Mouse (Mus musculus) left cerebral cortex, adult 11 months (tissue): ENCODE results near the gene Diaph2.
"Not testable (repeated sequence)": the region's sequence is repeated elsewhere in the genome, so short reads cannot be mapped to it uniquely, and the experiment has no call there.

ENCODE experiments used
- DNase-seq: peaks from one replicate; pipeline ENCODE4 v3.0.0; 2022; ENCODE audit warnings: low spot score

Gene Diaph2

DNA sequence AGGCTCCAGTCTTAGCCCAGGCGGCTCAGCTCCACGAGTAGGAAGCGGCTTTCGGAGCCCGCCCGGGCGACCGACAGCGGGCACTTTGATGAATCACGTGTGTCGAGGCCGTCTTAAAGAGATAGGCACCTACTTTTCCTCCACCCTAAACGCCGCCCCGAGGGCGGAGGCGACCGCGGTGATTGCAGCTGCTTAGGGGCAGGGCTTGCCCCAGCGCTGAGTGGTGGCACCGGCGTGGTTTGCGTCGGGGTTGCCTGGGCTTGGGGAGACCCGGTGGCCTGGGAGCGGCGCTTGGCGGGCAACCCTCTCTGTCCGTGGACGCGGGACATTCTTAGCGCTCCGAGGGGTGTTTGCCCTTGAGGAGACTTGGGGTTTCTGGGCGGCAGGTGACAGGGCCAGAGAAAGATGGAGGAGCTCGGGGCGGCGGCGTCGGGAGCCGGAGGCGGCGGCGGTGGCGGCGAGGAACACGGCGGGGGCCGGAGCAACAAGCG, at the start of gene Diaph2:
Gene Diaph2 (plus strand): TSS at position 172 of the 491 bp plus-strand sequence.
- DNase-seq = peak; percentile 55

GRCm38 (mm10) chrX:129701634-129702312, 47.8 kb upstream of the Diaph2 start:
- no peak for DNase-seq

- DNase-seq = no peak
These were observed 39.9 kb upstream of the Diaph2 start for GRCm38 (mm10) chrX:129709656-129710055.

DNA sequence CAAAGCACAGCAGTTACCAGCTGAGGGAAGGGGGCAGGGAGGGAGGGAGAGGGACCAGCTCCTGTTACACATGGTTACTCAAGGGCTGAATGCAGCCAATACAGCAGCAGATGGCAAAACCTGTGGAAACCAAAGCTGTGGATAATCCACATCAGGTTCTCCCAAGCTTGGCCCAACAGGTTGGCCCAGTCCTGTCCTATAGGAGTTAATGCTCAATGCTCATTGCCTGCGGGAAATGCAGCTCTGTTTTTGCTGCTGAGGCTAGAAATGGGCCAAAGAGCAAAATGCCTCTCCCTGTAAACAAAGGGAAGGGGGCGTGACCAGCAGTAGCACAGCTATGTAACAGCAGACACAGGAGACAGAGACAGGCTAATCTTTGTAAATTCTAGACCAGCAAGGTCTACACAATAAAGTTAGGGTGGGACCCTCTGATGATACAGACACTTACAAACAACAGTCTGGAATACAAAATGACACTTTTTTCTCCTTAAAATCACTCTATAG, 20.8 kb upstream of the Diaph2 start:
- DNase-seq = no peak

- DNase-seq = no peak
These were observed 13.0 kb upstream of the Diaph2 start for GRCm38 (mm10) chrX:129736562-129736961.

DNA sequence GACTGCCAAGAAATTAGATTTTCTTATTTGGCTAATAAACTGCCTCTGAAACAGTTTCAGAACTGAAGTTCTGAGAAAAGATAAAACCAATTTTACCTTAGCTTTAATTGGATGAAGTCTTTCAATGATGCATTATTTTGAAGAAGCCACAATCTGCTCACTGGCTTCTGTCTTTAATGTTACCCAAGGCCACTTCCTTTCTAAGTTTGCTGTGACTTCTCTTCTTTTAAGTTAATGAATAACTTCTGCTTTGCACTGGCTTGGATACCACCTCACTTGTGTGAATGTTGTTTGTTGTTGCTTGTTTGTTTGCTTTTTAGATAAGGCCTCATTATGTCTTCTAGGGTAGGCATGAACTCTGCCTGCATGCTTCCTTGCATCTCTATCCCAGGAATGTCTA, 10.3 kb upstream of the Diaph2 start:
- no peak for DNase-seq

DNA sequence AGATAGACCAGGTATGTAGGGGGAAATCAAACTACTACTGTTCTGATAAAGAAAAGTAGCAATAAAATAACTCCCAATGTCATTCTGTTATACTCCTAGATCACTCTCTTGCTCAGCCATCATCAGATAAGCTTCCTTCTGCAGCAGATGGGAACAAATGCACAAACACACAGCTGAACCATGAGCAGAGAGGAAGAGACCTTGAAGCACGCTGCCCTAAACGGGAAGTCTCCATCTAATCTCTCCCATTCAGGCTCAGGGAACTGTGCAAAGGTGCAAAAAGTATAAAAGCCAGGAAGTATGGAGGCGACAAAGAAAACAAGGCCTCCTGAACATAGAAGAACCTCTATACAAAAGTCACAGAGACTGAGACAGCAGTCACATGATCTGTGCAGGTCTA, 6.6 kb upstream of the Diaph2 start:
- no peak for DNase-seq

- no peak for DNase-seq
These were observed 3.6 kb upstream of the Diaph2 start for GRCm38 (mm10) chrX:129745976-129746375.

- no peak for DNase-seq
These were observed 440 bp upstream of the Diaph2 start for GRCm38 (mm10) chrX:129749102-129749501.

GRCm38 (mm10) chrX:129750094-129750569, 590 bp downstream of the Diaph2 start:
- no peak for DNase-seq

DNA sequence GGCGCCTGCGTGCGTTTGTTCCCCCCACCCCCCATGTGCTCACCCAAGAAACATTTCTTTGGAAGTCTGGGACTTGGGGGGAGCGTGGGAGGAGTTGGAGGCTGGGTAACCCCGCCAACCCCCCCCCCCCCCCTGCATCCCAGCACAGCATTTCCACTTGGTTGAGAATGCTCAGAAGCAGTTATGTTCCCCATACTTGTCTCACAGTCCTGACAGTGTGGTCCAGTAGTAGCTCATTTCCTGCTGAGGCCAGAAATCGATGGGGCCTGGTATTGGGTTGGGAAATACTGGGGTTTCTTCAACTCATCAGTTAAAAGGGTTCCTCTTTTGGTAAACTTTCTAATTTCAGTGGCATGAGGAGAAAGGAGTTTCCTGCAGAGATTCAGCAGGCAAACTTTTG, 1.1 kb downstream of the Diaph2 start:
- no peak for DNase-seq

GRCm38 (mm10) chrX:129756606-129757005, 7.1 kb downstream of the Diaph2 start:
- DNase-seq = no peak

- no peak for DNase-seq
These were observed 13.1 kb downstream of the Diaph2 start for GRCm38 (mm10) chrX:129762649-129763048.

GRCm38 (mm10) chrX:129765378-129765777, 15.8 kb downstream of the Diaph2 start:
- peak; percentile 11 for DNase-seq

GRCm38 (mm10) chrX:129766811-129767210, 17.3 kb downstream of the Diaph2 start:
- no peak for DNase-seq

DNA sequence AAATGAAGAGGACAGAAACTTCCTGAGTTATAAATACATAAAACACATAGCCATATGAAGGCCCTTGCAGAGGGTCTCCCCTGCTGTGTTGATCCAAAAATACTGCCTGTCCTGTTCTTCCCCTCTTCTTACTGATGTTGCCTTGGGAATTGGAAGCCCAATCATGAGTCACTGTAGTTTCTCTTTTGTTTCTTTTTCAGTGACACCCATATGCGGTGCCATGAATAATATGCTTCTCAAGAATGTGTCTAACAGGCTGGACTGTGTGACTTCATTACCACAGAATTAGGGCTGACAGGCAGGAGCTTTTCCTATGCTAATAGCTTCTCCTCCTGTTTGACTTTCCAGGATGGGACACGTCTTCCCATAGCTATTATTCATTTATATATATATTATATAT, 21.1 kb downstream of the Diaph2 start:
- no peak for DNase-seq

GRCm38 (mm10) chrX:129773556-129774255, 24.2 kb downstream of the Diaph2 start:
- no peak for DNase-seq

- no peak for DNase-seq
These were observed 24.9 kb downstream of the Diaph2 start for GRCm38 (mm10) chrX:129774478-129774877.

DNA sequence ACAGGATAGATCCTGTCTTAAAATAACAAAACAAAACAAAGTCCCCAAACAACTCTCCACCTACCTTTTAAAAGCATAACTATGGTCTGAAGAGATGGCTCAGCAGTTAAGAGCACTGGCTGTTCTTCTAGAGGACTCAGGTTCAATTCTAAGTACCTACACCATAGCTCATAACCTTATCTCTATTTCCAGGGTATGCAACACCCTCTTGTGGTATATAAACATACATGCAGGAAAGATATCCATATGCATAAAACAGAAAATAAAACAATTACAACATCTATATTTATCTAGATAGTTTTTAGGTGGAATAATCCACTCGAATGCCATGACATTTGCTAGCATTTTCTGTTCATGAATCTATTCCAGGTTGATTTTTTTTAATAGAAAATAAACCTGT, 27.2 kb downstream of the Diaph2 start:
- no peak for DNase-seq

GRCm38 (mm10) chrX:129777404-129777962, 27.9 kb downstream of the Diaph2 start:
- no peak for DNase-seq

- no peak for DNase-seq
These were observed 32.3 kb downstream of the Diaph2 start for GRCm38 (mm10) chrX:129781844-129782243.

GRCm38 (mm10) chrX:129784062-129784461, 34.5 kb downstream of the Diaph2 start:
- no peak for DNase-seq

DNA sequence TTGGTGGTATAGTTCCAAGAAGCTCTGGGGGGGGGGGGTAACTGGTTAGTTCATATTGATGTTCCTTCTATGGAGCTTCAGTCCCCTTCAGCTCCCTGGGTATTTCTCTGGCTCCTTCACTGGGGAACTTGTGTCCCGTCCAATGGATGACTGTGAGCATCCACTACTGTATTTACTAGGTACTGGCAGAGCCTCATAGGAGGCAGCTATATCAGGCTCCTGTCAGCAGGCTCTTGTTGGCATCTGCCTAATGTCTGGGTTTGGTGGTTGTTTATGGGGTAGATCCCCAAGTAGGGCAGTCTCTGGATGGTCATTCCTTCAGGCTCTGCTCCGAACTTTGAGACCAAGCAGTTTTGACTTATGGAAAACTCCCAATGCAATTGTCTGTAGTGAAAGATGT, 50.4 kb downstream of the Diaph2 start:
- not testable (repeated sequence) for DNase-seq
